Comparison of ENCODE assay signal across 20 mouse cellular contexts in the genomic region with DNA sequence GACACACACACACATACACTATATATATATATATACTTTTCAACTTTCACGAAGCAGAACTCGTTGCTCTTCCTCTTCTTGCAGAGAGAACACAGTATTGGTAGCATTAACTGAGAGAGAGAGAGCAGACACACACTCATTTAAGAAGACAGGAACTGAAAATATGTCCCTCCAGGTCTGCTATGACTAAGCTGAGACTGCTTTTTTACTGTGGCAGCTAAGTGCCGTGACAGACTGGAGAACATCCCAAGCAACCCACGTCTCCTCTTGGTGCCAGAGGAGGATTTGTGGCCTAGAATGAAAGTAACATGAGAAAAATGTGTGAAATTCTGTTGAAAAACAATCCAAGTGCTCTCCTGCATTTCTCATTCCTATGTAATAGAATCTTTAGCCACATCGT.
DNase-seq lines count a peak whose midpoint lies in the region; ATAC-seq and TF ChIP-seq lines count a peak whose summit lies in the region.
"Had no signal": no experiment of that assay in that cellular context is flagged by ENCODE, and none has a peak within 500 bp of the region (broad histone marks: within the 10 kb centered on the region; RNA-seq: fewer than 3 reads in every experiment).

No protein-coding gene starts in this region.

- no peak for TF ChIP-seq CTCF in left cerebral cortex, adult 2 months (IDR thresholded peaks at IDR 0.05)
- no peak for TF ChIP-seq CTCF in lung, adult 2 months (IDR thresholded peaks at IDR 0.05; ENCODE audit: insufficient read depth, low read length)
- no peak for TF ChIP-seq CTCF in stomach, postnatal 0 days (IDR thresholded peaks at IDR 0.05; ENCODE audit: low read depth)

- peak; percentile 85 for DNase-seq in brain, adult 2 months (ENCODE audit: low read depth, low spot score)
- peak; percentile 17 for DNase-seq in layer of hippocampus, adult 11-12 months (ENCODE audit: low spot score)
- DNase-seq in left cerebral cortex, adult 2 months (ENCODE audit: extremely low spot score in 1 of 2, low spot score in 2 of 2) = peak; percentile 22 to 45
- peak; percentile 9 for DNase-seq in right cerebral cortex, postnatal 14 days
- DNase-seq in adrenal gland, postnatal 4 days (ENCODE audit: low spot score in 2 of 2) = no peak
- DNase-seq in lung, adult 2 months = no peak
- DNase-seq in stomach, postnatal 0 days (ENCODE audit: low spot score) = no peak
- no peak for DNase-seq in cerebellum, postnatal 4 days (ENCODE audit: low spot score in 2 of 2)
- DNase-seq: adrenal gland, postnatal 14 days; cerebellum, adult 2 months; gastrocnemius, postnatal 36 days had no signal

- TF ChIP-seq EP300 in stomach, postnatal 0 days (optimal IDR thresholded peaks at IDR 0.05) = no peak

- no peak overlapping the region for H3K27ac ChIP-seq in left cerebral cortex, adult 2 months
- no peak overlapping the region for H3K27ac ChIP-seq in stomach, postnatal 0 days (replicated peaks)
- H3K27ac ChIP-seq: embryonic facial prominence, embryonic 12.5 days; forebrain, embryonic 15.5 days; heart, embryonic 10.5 days; kidney, postnatal 0 days; liver, embryonic 12.5 days; midbrain, embryonic 13.5 days had no signal

- no peaks in the 10 kb centered on the region for H3K27me3 ChIP-seq in stomach, postnatal 0 days (ENCODE audit: control insufficient read depth, insufficient read depth, low read length)
- H3K27me3 ChIP-seq: embryonic facial prominence, embryonic 12.5 days; forebrain, embryonic 15.5 days; liver, embryonic 12.5 days; midbrain, embryonic 13.5 days had no signal

- no peaks in the 10 kb centered on the region for H3K9me3 ChIP-seq in stomach, postnatal 0 days (ENCODE audit: control insufficient read depth, low read length)
- H3K9me3 ChIP-seq: embryonic facial prominence, embryonic 12.5 days; forebrain, embryonic 15.5 days; heart, embryonic 10.5 days; liver, embryonic 12.5 days; midbrain, embryonic 13.5 days had no signal

- TF ChIP-seq POLR2A in lung, adult 2 months (IDR thresholded peaks at IDR 0.05; ENCODE audit: borderline replicate concordance, extremely low read depth, low read depth, low read length) = no peak

- no peak for ATAC-seq in stomach, postnatal 0 days (ENCODE audit: low FRiP score, low TSS enrichment)
- ATAC-seq: forebrain, embryonic 15.5 days; hindbrain, embryonic 16.5 days; intestine, postnatal 0 days; liver, embryonic 12.5 days; midbrain, embryonic 13.5 days had no signal

- no peak overlapping the region for H3K4me3 ChIP-seq in left cerebral cortex, adult 2 months
- no peak overlapping the region for H3K4me3 ChIP-seq in lung, adult 2 months (replicated peaks; ENCODE audit: extremely low read depth, low read depth, low read length)
- H3K4me3 ChIP-seq in stomach, postnatal 0 days (ENCODE audit: low read depth, low read length) = no peak overlapping the region
- H3K4me3 ChIP-seq: embryonic facial prominence, embryonic 12.5 days; forebrain, embryonic 15.5 days; heart, embryonic 10.5 days; liver, embryonic 12.5 days; midbrain, embryonic 13.5 days; myocyte had no signal

- intact Hi-C loops in left cerebral cortex, adult 2 months (cut with DNase I) = no loop called here

- 77% methylated on average over 5 of the region's 5 CpGs for WGBS in lung, adult 2 months
- 81% methylated on average over 5 of the region's 5 CpGs for WGBS in stomach, postnatal 0 days

- H3K4me1 ChIP-seq in lung, adult 2 months (ENCODE audit: control insufficient read depth, insufficient read depth, low read length) = no peaks in the 10 kb centered on the region
- no peaks in the 10 kb centered on the region for H3K4me1 ChIP-seq in stomach, postnatal 0 days (replicated peaks; ENCODE audit: control insufficient read depth, insufficient read depth)
- H3K4me1 ChIP-seq: embryonic facial prominence, embryonic 12.5 days; heart, embryonic 10.5 days; liver, embryonic 12.5 days had no signal

- no peak overlapping the region for H3K4me2 ChIP-seq in stomach, postnatal 0 days (replicated peaks; ENCODE audit: low read depth)
- H3K4me2 ChIP-seq: embryonic facial prominence, embryonic 12.5 days; forebrain, embryonic 15.5 days; liver, embryonic 12.5 days; midbrain, embryonic 13.5 days had no signal

- no peaks in the 10 kb centered on the region for H3K36me3 ChIP-seq in stomach, postnatal 0 days (ENCODE audit: control insufficient read depth, insufficient read depth, low read length)
- H3K36me3 ChIP-seq: embryonic facial prominence, embryonic 12.5 days; forebrain, embryonic 15.5 days; heart, embryonic 10.5 days; liver, embryonic 12.5 days; midbrain, embryonic 13.5 days had no signal

- H3K9ac ChIP-seq in stomach, postnatal 0 days (ENCODE audit: low read length) = no peak overlapping the region
- H3K9ac ChIP-seq: embryonic facial prominence, embryonic 12.5 days; forebrain, embryonic 15.5 days; liver, embryonic 12.5 days; midbrain, embryonic 13.5 days had no signal

Comparison
In these comparisons a context has a peak if more than half of its experiments do, and no peak if none do; other contexts are left out.
1. DNase-seq: peak in brain, adult 2 months (single experiment), layer of hippocampus, adult 11-12 months (single experiment), left cerebral cortex, adult 2 months (2 of 2) and right cerebral cortex, postnatal 14 days (single experiment); none in adrenal gland, postnatal 4 days (0 of 2), lung, adult 2 months (single experiment), stomach, postnatal 0 days (single experiment) and cerebellum, postnatal 4 days (0 of 2).